Mouse (Mus musculus) ES-E14 (cell line): ENCODE results near the gene Rimklb. TPM values are rescaled to one million over a fixed set of nuclear protein-coding genes. Genes with fewer than 3 reads are reported as not detected.

Experiments
- DNase-seq: peaks from one replicate; pipeline ENCODE4 v3.0.0-alpha.2; 2013; ENCODE audit warnings: low read depth, low spot score
- H3K27ac ChIP-seq: 2 replicates; pipeline ENCODE4 v1.5.1; 2012; ENCODE audit warnings: low read depth, mild to moderate bottlenecking, low read length, moderate library complexity, mixed read lengths; ENCODE audit not compliant: poor library complexity, insufficient read depth, severe bottlenecking
- H3K36me3 ChIP-seq: 2 replicates; pipeline ENCODE4 v1.6.1; 2012; ENCODE audit warnings: mild to moderate bottlenecking, low read length, moderate library complexity, mixed read lengths; ENCODE audit not compliant: control insufficient read depth, poor library complexity, insufficient read depth, severe bottlenecking
- H3K4me1 ChIP-seq, 2 experiments: fragments of 150-350 bp in 1 of 2; sonication (generic) in 1 of 2; 2 replicates each; pipeline ENCODE4 v1.6.1; 2012; ENCODE audit warnings: low read length in 2 of 2, mild to moderate bottlenecking in 1 of 2, mixed read lengths in 1 of 2; ENCODE audit not compliant: control insufficient read depth in 2 of 2, insufficient read depth in 2 of 2, poor library complexity in 1 of 2
- H3K4me3 ChIP-seq, 2 experiments: fragments of 150-350 bp in 1 of 2; sonication (generic) in 1 of 2; 2 replicates each; pipeline ENCODE4 v1.5.1; 2012; ENCODE audit warnings: low read length in 2 of 2, low read depth in 1 of 2, mild to moderate bottlenecking in 1 of 2, mixed read lengths in 1 of 2; ENCODE audit not compliant: insufficient read depth in 1 of 2, poor library complexity in 1 of 2, severe bottlenecking in 1 of 2
- H3K9ac ChIP-seq: 2 replicates; pipeline ENCODE4 v1.6.1; 2012; ENCODE audit warnings: low read depth, mild to moderate bottlenecking, low read length, mixed read lengths; ENCODE audit not compliant: poor library complexity, insufficient read depth, severe bottlenecking
- H3K9me3 ChIP-seq: fragments of 150-350 bp; sonication (generic); 2 replicates; pipeline ENCODE4 v1.6.1; 2012; ENCODE audit warnings: low read depth, mild to moderate bottlenecking, low read length; ENCODE audit not compliant: control insufficient read depth, insufficient read depth
- CHD2 ChIP-seq: IDR thresholded peaks from 2 replicates; pipeline ENCODE4 v1.6.1; 2014; ENCODE audit warnings: mild to moderate bottlenecking, low read depth, low read length, inconsistent platforms
- HCFC1 ChIP-seq: IDR thresholded peaks from 2 replicates; pipeline ENCODE4 v1.6.1; 2012; ENCODE audit warnings: low read length, inconsistent platforms, borderline replicate concordance; ENCODE audit not compliant: insufficient read depth
- MAFK ChIP-seq: IDR thresholded peaks from 2 replicates; pipeline ENCODE4 v1.6.1; 2014; ENCODE audit warnings: mild to moderate bottlenecking, low read depth, low read length, inconsistent platforms; ENCODE audit not compliant: insufficient read depth
- ZC3H11A ChIP-seq: IDR thresholded peaks from 2 replicates; pipeline ENCODE4 v1.6.1; 2012; ENCODE audit warnings: low read depth, mild to moderate bottlenecking, inconsistent platforms, low read length, borderline replicate concordance
- ZNF384 ChIP-seq: IDR thresholded peaks from 2 replicates; pipeline ENCODE4 v1.6.1; 2012; ENCODE audit warnings: low read depth, low read length, inconsistent platforms
- in situ Hi-C, 2 experiments: fragments of 600-800 bp; cut with MboI; formaldehyde crosslinking; loops; one replicate each; pipeline ENCODE4 v1.15.1; 2025; ENCODE audit warnings: low sequenced_read_pairs in 2 of 2, inconsistent platforms in 1 of 2; ENCODE audit not compliant: unreplicated experiment in 2 of 2
- total RNA-seq: library from RNA; depleted of rRNA; stranded (reverse); fragments of 300-350 nt; gene quantifications from 2 replicates; pipeline ENCODE4 v1.2.3, GENCODE M21; 2012

Gene Rimklb
- total RNA-seq, 1 experiment = 36.3 TPM

- TF ChIP-seq ZNF384 (no peak), HCFC1 (no peak), ZC3H11A (no peak), MAFK (no peak), CHD2 (no peak)
- Histone ChIP-seq H3K9ac (no peak overlapping the region), H3K4me3 (no peak overlapping the region), H3K27ac (no peak overlapping the region), H3K4me1 (no peaks in the 10 kb centered on the region), H3K9me3 (no peaks in the 10 kb centered on the region), H3K36me3 (no peaks in the 10 kb centered on the region)
- DNase-seq = no peak
- in situ Hi-C loops = no loop called here
These were observed 71.1 kb downstream of the Rimklb start for GRCm38 (mm10) chr6:122427456-122427855.

- no peak for DNase-seq
- no peaks in the 10 kb centered on the region for H3K4me1 ChIP-seq
- in situ Hi-C loops = no loop called here
- no peak overlapping the region for H3K9ac ChIP-seq
- H3K4me3 ChIP-seq = no peak overlapping the region
- H3K36me3 ChIP-seq = no peaks in the 10 kb centered on the region
- no peak overlapping the region for H3K27ac ChIP-seq
- H3K9me3 ChIP-seq = no peaks in the 10 kb centered on the region
- TF ChIP-seq MAFK (no peak), CHD2 (no peak), HCFC1 (no peak), ZC3H11A (no peak), ZNF384 (no peak)
These were observed 81.5 kb downstream of the Rimklb start for GRCm38 (mm10) chr6:122417015-122417414.

DNA sequence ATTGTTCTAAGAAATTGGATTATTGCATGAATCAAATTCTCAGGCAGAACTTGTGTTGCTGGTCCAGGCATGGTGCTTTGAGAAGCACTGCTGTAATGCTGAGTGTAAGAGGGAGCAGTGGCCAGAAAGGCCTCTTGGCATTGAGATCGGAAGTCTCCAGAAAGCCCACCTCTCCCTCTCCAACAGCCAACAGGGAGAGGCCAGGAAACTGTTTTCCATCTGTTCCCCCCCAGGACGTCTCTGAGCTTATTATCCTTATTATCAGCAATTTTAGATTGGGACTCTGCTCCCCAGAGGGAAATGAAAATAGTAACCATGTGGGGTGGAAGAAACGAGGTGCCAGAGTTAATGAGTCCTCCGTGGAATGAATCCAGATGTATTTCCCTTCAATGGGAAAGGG, 82.2 kb downstream of the Rimklb start:
- Histone ChIP-seq H3K9me3 (no peaks in the 10 kb centered on the region), H3K27ac (no peak overlapping the region), H3K9ac (no peak overlapping the region), H3K4me1 (no peaks in the 10 kb centered on the region), H3K36me3 (no peaks in the 10 kb centered on the region), H3K4me3 (no peak overlapping the region)
- no peak for DNase-seq
- in situ Hi-C loops = no loop called here
- no peak for TF ChIP-seq ZNF384
- TF ChIP-seq MAFK = no peak
- TF ChIP-seq CHD2 = no peak
- TF ChIP-seq ZC3H11A = no peak
- TF ChIP-seq HCFC1 = no peak

DNA sequence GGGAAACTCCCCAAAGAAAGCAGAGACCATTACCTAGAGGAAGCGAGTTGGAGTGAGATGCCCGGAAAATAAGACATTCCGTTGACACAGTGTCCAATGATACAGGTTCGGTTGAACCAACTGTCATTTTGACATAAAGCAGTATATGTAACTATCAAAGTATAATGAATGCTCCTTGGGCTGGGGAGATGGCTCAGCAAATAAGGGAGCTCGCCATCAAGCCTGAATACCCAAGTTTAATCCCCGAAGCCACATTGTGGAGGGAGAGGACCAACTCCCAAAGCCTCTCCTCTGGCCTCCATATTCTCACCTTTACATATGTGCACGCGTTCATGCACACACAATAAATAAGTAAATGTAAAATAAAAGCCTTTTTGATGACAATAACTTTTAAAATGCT, 87.3 kb downstream of the Rimklb start:
- TF ChIP-seq HCFC1 (no peak), MAFK (no peak), CHD2 (no peak), ZC3H11A (no peak), ZNF384 (no peak)
- H3K4me3 ChIP-seq = no peak overlapping the region
- no peaks in the 10 kb centered on the region for H3K36me3 ChIP-seq
- in situ Hi-C loops = no loop called here
- no peaks in the 10 kb centered on the region for H3K9me3 ChIP-seq
- H3K9ac ChIP-seq = no peak overlapping the region
- H3K27ac ChIP-seq = no peak overlapping the region
- DNase-seq = no peak
- 0 out of 4 replicates have a peak, but pooled peaks cover 0 to 3% of the 10 kb centered on the region in 2 experiments for H3K4me1 ChIP-seq

DNA sequence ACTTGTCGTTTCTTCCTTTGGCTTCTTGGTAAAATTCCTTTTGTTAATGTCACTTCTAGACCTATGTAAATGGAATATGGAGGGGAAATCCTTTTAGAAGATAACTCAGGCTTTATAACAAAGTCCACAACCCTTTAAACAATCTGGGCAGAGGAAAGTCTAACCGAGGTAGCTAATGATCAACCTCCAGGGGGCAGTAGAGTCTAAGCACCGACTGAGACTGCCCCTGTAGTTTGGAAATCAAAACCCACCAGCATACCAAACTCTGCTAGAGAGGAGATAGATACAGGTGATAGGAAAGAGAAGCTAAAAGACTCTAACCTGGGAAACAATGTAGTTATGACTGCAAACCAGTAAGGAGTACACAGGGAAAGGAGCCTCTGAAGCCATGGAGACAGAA, 96.3 kb downstream of the Rimklb start:
- no peaks in the 10 kb centered on the region for H3K36me3 ChIP-seq
- DNase-seq = peak; percentile 68
- TF ChIP-seq MAFK = no peak
- no peak for TF ChIP-seq ZNF384
- peak; percentile 78; the same call in 1 of the 2 replicates for TF ChIP-seq ZC3H11A
- no peak for TF ChIP-seq CHD2
- no peak for TF ChIP-seq HCFC1
- in situ Hi-C loops = no loop called here
- no peak overlapping the region for H3K9ac ChIP-seq
- no peak overlapping the region for H3K27ac ChIP-seq
- H3K4me1 ChIP-seq = no peaks in the 10 kb centered on the region
- no peak overlapping the region for H3K4me3 ChIP-seq
- H3K9me3 ChIP-seq = no peaks in the 10 kb centered on the region
